Mouse (Mus musculus): ENCODE measurements at regions not wholly inside any gene's neighbourhood (a gene's known extent, or its start where the extent isn't known, plus 50 kb on each side); places are given as distances from the start of the nearest gene placed in this dataset.

DNA sequence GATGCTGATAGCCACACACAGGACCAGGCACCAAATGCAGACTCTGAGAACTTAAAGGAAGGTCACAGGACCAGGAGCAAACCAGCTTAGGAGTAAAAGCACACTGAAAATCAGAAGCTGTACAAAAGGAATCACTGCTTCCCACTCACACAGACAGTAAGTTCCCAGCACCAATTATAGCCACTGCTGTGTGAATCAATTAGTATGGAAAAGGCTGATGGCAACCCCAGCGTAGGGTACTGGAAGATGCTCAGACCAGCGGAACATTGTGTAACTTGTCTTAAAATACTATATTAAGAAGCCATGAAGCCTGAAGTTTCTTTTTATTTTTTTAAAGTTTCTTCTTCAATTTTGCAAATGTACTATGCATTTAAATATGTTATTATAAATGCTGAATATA, 115.8 kb downstream of the Lnpk start:
- no peak for DNase-seq (ENCODE audit: low spot score)

DNA sequence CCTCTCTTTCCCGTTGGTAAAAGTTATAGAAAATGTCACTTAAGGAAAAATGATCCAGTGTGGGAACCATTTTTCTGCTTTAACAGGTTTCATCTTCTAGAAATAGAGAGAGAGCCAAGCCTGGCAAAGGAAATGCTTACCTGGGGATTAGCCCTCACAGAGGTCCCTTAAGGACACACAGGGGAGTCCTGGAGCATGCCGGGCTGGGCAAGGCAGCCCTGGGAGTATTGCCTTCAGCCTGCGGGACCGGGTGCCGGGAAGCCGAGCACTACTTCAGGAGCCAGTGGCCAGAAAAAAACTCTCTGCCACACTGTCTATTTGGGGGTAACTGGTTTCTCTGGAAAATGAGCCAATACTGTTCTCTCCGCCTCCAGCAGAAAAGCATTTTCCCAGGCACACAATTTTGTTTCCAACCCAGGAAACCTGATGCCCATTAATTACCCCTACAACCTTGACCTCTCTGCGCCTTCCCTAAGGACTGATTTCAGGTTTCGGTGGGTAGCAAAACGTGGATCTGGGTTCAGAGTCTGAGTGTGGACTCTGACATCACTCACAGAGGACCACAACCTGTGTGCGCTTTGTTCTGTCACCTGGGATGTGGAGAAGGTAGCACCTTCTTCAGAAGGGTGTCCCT, 117.9 kb downstream of the Lnpk start:
- no peak for DNase-seq (ENCODE audit: low spot score)

GRCm38 (mm10) chr2:74454431-74454830, 124.8 kb downstream of the Lnpk start:
- DNase-seq (ENCODE audit: low spot score) = no peak

DNA sequence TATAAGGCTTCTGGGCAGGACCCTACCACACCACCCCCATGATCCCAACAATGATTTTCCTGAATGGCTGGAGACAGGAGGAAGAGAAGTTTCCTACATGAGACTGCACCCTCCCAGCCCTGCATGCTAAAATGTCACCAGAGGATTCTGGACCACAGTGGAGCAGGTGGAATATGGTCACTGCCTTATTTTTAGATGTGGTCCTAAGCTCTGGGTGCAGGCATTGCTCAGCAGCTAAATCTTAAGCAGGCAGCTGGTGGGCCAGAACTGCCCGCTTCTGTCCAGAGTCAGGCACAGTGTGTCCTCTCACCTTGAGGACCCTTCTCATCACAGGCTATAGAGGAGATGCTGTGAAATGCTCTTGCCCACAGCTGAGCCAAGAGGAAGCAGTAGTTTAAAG, 126.6 kb downstream of the Lnpk start:
- no peak for DNase-seq (ENCODE audit: low spot score)

GRCm38 (mm10) chr2:74451578-74451977, 127.7 kb downstream of the Lnpk start:
- DNase-seq (ENCODE audit: low spot score) = peak; percentile 60

- peak; percentile 67 for DNase-seq (ENCODE audit: low spot score)
Measured at GRCm38 (mm10) chr2:74451038-74451437, 128.2 kb downstream of the Lnpk start.

GRCm38 (mm10) chr2:74450064-74450765, 129.0 kb downstream of the Lnpk start:
- peak; percentile 69 for DNase-seq (ENCODE audit: low spot score)

GRCm38 (mm10) chr2:74435184-74435911, 143.9 kb downstream of the Lnpk start:
- no peak for DNase-seq (ENCODE audit: low spot score)

DNA sequence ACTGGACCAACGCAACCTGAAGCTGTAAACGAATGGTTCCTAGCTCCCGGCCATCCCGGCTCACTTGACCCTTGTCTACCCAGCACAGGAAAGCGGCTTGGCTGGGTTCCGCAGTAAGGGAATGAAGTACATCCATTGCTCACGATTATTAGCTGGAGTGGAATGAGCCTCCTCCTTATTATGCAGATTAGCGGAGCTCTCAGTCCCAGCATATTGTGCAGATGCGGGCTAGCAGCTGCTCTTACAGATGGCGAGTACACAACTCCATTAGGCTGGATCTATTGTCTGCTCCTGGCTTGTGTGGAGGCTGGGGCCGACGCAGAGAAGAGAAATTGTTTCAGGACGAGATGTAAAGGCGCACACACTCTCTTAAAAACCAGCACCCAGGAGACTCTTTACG, 152.5 kb downstream of the Lnpk start:
- DNase-seq (ENCODE audit: low spot score) = peak; percentile 82

DNA sequence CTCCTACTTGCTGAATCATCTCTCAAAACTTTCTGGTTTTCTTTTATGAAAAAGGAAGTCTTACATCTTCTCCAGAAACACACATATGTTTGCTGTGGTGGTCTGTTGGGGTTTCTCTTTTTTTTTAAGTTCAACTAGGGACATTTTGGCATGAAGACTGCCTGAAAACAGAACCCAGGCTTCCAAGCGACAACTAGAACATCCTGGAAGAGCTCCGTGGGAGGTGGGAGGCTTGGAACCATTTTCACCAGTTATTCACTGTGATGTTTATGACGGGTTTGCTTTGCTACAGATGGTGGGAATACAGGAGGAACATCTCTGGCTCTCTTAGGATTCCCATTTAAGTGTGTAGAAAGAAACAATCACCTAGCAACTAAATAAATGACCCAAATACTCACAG, 154.5 kb downstream of the Lnpk start:
- no peak for DNase-seq (ENCODE audit: low spot score)

- DNase-seq (ENCODE audit: low spot score) = peak; percentile 64
Measured at GRCm38 (mm10) chr2:74416097-74416496, 163.1 kb downstream of the Lnpk start.

- no peak for DNase-seq (ENCODE audit: low spot score)
Measured at GRCm38 (mm10) chr2:74414721-74415120, 164.5 kb downstream of the Lnpk start.

- DNase-seq (ENCODE audit: low spot score) = no peak
Measured at GRCm38 (mm10) chr2:74409856-74410404, 169.3 kb downstream of the Lnpk start.

DNA sequence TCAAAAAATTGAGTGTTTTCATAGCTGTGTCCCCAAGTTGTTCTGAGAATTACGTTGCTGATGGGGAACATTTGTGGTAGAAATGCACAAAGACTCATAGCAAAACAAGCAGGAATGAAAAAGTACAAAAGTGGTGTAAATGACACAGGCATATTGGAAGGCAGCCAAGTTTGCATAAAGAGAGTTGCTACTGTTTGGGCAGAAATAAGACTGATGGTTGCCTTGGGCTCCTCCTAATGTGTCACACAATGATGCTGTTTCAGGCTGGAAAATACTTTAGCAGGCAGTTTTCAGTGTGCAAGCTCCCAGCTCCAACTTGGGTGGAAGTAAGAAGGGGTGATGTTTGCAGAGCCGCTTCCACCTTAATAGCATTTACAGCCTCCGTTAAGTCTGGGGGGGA, 174.7 kb downstream of the Lnpk start:
- DNase-seq (ENCODE audit: low spot score) = no peak

DNA sequence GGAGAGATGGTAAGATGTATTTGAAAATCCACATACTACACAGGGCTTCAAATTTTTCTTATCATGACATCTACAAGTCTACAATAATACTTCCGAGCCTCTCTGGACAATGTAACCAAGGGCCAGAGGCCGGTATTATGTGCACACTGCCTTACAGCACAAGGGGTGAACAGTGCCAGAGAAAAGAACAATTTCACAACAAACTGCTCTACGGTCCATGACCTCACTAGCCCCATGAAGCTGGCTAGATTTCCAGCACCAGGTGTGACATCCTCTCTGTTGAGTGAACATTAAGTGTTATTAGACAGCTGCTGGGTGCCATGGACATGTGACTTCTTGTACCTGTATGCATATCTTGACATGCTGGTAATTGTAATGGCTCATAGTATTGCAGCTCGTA, 188.2 kb downstream of the Lnpk start:
- no peak for DNase-seq (ENCODE audit: low spot score)

DNA sequence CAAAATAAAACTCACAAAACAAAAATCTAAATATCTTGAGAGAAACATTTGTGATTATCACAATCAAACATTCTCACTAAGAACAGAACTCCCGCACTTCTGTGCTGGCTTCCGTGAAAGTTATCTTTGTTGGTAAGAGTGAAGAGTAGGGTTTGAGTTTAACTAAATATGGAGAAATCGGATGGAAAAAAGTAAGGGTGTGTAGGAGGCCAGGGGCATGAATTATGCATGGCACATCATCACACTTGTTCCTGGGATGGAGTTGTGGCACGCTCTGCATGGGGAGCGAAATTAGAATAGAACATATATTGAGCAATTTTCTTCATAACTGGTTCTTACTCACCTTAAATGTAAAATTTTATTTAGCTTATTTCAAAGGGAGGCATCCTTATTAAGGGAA, 191.2 kb downstream of the Lnpk start:
- no peak for DNase-seq (ENCODE audit: low spot score)

DNA sequence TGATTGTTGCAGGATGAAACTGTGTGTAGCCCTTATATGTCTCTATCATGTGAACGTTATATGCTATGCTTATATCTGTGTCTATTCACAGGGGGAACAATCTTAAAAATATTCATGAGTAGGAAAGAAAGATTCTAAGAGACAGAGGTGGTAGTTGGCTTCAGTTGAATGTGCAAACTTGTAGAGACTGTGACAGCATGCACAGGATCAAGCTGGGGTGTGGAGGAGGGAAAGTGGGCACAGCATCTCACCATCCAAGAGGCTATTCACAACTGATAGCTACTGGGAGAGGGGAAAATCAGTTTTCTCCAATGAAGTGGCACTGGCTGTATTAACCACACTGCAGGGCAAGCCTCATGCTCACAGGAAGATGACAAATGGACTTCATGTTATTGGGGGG, 194.3 kb downstream of the Lnpk start:
- DNase-seq (ENCODE audit: low spot score) = no peak

- no peak for DNase-seq (ENCODE audit: low spot score)
Measured at GRCm38 (mm10) chr2:74380574-74381287, 198.5 kb downstream of the Lnpk start.

DNA sequence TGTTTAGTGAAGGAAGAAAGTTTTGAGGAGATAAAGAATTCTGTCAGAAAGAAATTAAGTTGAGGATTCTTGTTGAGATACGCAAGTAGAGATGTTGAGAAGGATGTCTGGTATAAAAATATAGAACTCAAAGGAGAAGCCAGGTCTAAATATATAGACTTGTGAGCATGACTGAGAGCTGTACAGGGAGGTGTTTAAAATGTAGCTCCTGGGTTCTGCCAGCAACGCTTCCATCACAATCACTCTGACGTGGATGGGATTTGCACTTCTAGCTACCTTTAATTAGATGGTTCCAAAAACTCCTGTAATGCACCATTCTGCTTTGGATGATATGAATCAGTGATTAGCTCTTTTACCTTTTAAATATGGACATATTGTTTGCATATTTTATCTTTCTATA, 200.5 kb downstream of the Lnpk start:
- no peak for DNase-seq (ENCODE audit: low spot score)

DNA sequence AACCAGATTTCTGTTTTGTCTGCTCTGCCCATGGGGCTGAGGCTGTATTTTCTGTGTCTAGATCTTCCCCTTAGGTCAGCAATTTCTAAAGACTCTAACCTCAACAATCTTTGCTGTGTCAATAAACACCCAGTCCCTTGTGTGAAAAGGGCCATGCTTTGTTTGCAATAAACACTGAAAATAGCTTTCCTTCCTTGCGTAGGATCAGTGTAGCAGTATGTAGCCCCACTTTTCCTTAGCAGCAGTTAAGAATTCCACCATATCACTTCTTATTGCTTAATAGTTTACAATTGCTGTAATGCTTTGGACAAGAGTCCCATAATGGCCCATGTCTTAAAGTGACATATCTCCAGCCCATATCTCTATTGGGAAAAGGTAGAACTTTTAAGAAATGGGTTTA, 205.3 kb downstream of the Lnpk start:
- no peak for DNase-seq (ENCODE audit: low spot score)

DNA sequence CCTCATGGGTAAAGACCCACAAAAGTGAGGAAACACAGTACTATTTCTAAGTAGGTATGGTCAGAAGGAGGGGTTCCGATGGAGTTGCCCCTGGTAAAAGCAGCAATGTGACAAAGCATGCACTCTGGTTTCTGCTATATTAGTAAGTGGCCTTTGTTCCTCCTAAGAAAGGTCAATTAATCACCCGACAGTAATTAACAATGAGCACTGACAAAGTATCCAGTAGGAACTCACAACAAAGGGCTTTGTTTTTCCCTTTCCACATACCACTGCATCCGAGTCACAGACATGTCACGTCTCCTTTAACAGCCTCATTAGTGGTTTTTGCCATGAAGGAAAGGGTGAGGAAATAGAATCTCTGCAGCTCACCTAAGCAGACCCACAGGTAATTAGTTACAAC, 206.2 kb downstream of the Lnpk start:
- peak; percentile 58 for DNase-seq (ENCODE audit: low spot score)

DNA sequence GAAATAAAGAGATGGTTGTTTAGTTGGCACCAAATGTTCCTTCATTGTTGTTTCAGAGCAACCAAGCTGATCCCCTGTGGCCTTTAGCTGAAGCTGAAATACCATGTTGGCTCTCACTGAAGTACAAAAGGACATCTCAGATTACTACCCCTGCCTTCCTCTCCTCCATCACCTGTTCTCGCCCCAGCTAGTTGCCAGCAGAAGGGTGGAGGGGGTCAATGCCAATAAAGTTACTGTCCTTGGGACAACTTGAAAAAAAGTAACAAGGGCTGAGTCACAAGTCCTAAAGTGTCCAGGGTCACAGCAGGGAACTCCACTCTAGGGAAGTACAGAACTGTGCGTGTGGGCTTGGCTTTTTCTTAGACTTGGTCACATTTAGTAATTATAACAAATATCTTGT, 216.0 kb downstream of the Lnpk start:
- DNase-seq (ENCODE audit: low spot score) = no peak
